Mouse (Mus musculus) T-helper 17 cell (primary cell): ENCODE data around the gene Gzmn.
"Not testable (repeated sequence)": the region's sequence is repeated elsewhere in the genome, so short reads cannot be mapped to it uniquely, and the experiment has no call there.

Experiments
- in situ Hi-C, 2 experiments: fragments of 300-600 bp; cut with MboI, MseI; formaldehyde crosslinking; loops; 1 replicate in 1 of 2; 2 replicates in 1 of 2; pipeline ENCODE4 v1.15.1; 2025; ENCODE audit warnings: high pct_unique_total_duplicates in 2 of 2

Gzmn gene

GRCm38 (mm10) chr14:56174499-56174898 is at the start of gene Gzmn:
TSS of gene Gzmn (minus strand) at chr14:56174599.
- in situ Hi-C loops = no loop called here

- in situ Hi-C loops = no loop called here
Observed at GRCm38 (mm10) chr14:56211317-56211716, 36.9 kb upstream of the Gzmn start, which contains the start of gene Gzmf. TSS of gene Gzmf (minus strand) at chr14:56211417.

- in situ Hi-C loops = loop anchor here (5.0 to 10.0 kb wide), 2 partner anchors 102 to 149 kb away; no protein-coding TSS in a partner anchor
Observed at GRCm38 (mm10) chr14:56205613-56206012, 31.2 kb upstream of the Gzmn start.

- in situ Hi-C loops = loop anchor here (5.0 to 10.0 kb wide), 2 partner anchors 102 to 150 kb away; no protein-coding TSS in a partner anchor
Observed at GRCm38 (mm10) chr14:56205021-56205420, 30.6 kb upstream of the Gzmn start.

GRCm38 (mm10) chr14:56203975-56204374 is 29.6 kb upstream of the Gzmn start:
- in situ Hi-C loops = loop anchor here in 1 of 2 experiments (10.0 kb wide), 1 partner anchor 151 kb away; no protein-coding TSS in a partner anchor

GRCm38 (mm10) chr14:56186946-56187345 is 12.5 kb upstream of the Gzmn start:
- in situ Hi-C loops = no loop called here

GRCm38 (mm10) chr14:56186521-56186920 is 12.1 kb upstream of the Gzmn start:
- in situ Hi-C loops = no loop called here

GRCm38 (mm10) chr14:56177651-56178050 is 3.3 kb upstream of the Gzmn start:
- in situ Hi-C loops = not testable (repeated sequence)

- in situ Hi-C loops = no loop called here
Observed at GRCm38 (mm10) chr14:56173396-56173795, 1.0 kb downstream of the Gzmn start.

GRCm38 (mm10) chr14:56172744-56173143 is 1.7 kb downstream of the Gzmn start:
- in situ Hi-C loops = no loop called here

GRCm38 (mm10) chr14:56168009-56168408 is 6.4 kb downstream of the Gzmn start:
- in situ Hi-C loops = loop anchor here in 1 of 2 experiments (5.0 to 10.0 kb wide), 2 partner anchors 64 to 1117 kb away; partner anchors contain the start of gene Gzmc

- in situ Hi-C loops = loop anchor here in 1 of 2 experiments (10.0 kb wide), 1 partner anchor 1123 kb away; no protein-coding TSS in a partner anchor
Observed at GRCm38 (mm10) chr14:56162109-56162508, 12.3 kb downstream of the Gzmn start.

GRCm38 (mm10) chr14:56159479-56159878 is 14.9 kb downstream of the Gzmn start, which contains the start of gene Gzmg:
TSS of gene Gzmg (minus strand) at chr14:56159579.
- in situ Hi-C loops = not testable (repeated sequence)

- in situ Hi-C loops = no loop called here
Observed at GRCm38 (mm10) chr14:56155340-56155739, 19.1 kb downstream of the Gzmn start.

- in situ Hi-C loops = not testable (repeated sequence)
Observed at GRCm38 (mm10) chr14:56133675-56134074, 40.7 kb downstream of the Gzmn start.

GRCm38 (mm10) chr14:56132508-56132907 is 41.9 kb downstream of the Gzmn start, which contains the start of gene Gzmd:
TSS of gene Gzmd (minus strand) at chr14:56132608.
- in situ Hi-C loops = not testable (repeated sequence)

- in situ Hi-C loops = no loop called here
Observed at GRCm38 (mm10) chr14:56128341-56128740, 46.1 kb downstream of the Gzmn start.

- in situ Hi-C loops = no loop called here
Observed at GRCm38 (mm10) chr14:56123516-56123915, 50.9 kb downstream of the Gzmn start.

- in situ Hi-C loops = no loop called here
Observed at GRCm38 (mm10) chr14:56120525-56120924, 53.9 kb downstream of the Gzmn start, which contains the start of gene Gzme. TSS of gene Gzme (minus strand) at chr14:56120625.
